Mouse (Mus musculus) c-Kit-positive CD71-positive TER-119-positive erythroid progenitor cells, embryonic 14.5 days (primary cell): ENCODE data around the gene Tnfrsf1b.

ENCODE experiments used
- DNase-seq: peaks from one replicate; pipeline ENCODE4 v3.0.0-alpha.2; 2013; ENCODE audit warnings: low spot score

Gene Tnfrsf1b

GRCm38 (mm10) chr4:145246173-145247011 is at the start of gene Tnfrsf1b:
Gene Tnfrsf1b (minus strand): TSS chr4:145246870.
- no peak for DNase-seq

GRCm38 (mm10) chr4:145295589-145296300 is 49.1 kb upstream of the Tnfrsf1b start:
- DNase-seq = peak; percentile 26

GRCm38 (mm10) chr4:145294588-145294987 is 47.9 kb upstream of the Tnfrsf1b start:
- no peak for DNase-seq

DNA sequence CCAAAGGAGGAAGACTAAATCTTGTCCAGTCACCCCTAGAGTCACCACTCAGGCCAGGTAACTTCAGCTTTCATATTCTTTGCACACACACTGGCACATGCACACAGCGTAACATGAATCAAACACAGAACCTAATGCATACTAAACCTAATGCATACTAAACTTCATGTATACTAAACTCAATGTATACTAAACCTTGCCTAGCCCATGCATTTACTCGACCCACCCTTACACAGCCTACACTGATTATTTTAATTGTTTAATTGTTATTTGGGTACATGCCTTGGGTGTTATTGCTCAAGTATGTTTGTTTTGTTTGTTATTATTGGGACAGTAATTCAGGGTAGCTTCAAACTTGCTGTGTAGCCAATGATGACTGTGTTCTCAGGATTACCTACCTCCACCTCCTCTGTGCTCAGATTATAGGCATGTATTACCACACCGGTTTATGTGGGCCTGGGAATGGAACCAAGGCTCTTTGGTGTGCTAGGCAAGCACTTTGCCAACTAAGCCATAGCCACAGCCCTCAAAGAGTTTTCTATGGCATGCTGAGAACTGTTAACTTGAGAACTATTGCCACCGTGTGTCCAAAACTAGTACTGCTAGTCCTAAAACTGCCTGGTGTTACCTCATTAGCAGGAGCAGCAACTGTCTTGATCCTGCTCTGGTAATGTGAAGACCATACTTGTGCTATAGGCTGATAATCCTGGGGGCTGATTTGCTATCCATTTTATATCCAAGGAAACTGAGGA is 39.9 kb upstream of the Tnfrsf1b start:
- peak; percentile 51 for DNase-seq

GRCm38 (mm10) chr4:145284675-145285074 is 38.0 kb upstream of the Tnfrsf1b start:
- DNase-seq = no peak

GRCm38 (mm10) chr4:145283441-145283840 is 36.8 kb upstream of the Tnfrsf1b start:
- DNase-seq = no peak

- DNase-seq = no peak
Observed at GRCm38 (mm10) chr4:145280966-145281365, 34.3 kb upstream of the Tnfrsf1b start.

DNA sequence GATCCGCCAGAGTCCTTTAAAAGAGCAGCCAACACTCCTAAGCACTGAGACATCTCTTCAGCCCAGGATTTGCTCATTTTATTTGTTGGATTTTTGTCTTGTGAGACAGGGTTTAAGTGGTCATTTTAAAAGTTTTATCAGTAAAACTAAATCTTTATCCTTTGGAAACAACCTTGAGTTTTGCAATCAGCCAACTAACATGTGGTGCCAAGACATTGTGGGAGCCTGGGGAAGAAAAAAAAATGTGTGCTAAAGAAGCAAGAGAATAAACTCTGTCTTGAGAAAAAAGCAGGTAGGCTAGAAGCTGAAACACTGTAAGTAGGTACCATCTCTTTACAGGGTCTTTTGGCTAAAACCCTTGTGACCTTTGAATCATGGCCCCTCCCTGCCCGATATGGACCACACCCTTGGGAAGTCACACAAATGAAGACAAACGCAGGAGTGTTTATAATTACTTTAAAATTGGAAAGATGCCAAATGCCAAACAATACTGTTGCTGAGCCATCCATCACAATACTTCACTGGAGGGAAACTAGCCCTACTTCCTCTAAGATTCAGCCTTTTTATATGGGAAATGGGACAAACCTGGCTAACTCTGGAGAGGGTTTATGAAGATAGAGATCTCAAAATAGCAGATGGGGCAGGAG is 32.2 kb upstream of the Tnfrsf1b start:
- no peak for DNase-seq

GRCm38 (mm10) chr4:145278231-145278630 is 31.6 kb upstream of the Tnfrsf1b start:
- DNase-seq = no peak

GRCm38 (mm10) chr4:145276368-145277249 is 29.9 kb upstream of the Tnfrsf1b start:
- DNase-seq = no peak

GRCm38 (mm10) chr4:145274887-145275286 is 28.2 kb upstream of the Tnfrsf1b start:
- DNase-seq = no peak

GRCm38 (mm10) chr4:145273923-145274322 is 27.3 kb upstream of the Tnfrsf1b start:
- DNase-seq = no peak

DNA sequence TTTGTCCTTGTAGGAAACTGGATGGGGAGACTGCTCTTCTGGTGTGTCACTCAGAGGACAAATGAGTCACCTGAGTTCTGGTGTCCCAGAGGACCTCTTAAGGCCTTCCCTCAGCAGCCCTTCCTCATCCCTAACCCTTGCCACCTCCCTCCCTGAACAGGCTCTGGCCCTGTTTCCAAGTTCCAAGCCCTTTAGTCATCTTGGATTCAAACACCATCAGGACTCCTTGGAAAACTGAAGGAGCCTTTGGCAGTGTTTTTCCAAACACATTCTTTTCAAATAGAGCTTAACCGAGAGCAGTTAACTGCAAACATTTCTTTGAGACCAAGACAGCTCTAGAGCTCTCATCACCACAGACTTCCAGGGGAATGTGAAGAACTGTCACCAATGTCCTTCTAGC is 26.1 kb upstream of the Tnfrsf1b start:
- no peak for DNase-seq

GRCm38 (mm10) chr4:145271634-145272033 is 25.0 kb upstream of the Tnfrsf1b start:
- DNase-seq = no peak

DNA sequence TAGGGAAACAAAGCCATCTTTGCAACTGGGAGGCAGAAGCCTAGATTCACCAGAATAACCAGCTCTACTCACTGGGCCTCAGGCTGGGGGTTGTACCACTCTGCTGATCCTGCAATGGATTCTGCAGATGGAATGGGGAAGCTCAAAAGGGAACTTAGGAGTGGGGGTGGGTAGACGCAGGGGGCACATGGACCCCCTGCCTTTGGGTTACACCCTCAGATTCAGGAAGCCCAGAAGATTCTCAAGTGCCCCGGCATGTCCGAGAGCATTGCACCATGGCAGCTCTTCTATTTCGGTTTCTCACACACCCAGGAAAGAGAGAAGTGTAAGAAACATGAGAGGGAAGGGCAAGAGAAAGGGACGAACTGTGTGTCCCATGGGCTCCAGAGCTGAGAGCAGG is 23.5 kb upstream of the Tnfrsf1b start:
- DNase-seq = no peak

- DNase-seq = no peak
Observed at GRCm38 (mm10) chr4:145267631-145268110, 21.0 kb upstream of the Tnfrsf1b start.

DNA sequence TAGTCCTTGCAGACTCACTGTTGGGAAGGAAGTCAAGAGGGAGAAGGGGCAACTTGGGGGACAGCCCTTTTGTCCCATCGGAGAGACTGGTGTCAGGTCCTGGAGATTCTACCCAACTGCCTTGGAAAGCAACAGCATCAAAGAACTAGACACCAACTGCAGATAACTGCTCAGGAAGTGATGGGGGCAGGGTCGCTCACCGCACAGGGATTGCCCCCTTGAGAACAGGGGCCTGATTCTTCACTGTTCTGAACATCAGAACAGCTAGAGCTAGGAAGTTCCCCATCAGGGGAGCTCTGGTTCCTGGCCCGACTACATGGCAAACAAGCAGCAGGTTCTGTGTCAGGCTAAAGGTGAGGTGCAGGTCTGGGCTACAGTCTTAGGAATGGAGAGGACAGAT is 19.8 kb upstream of the Tnfrsf1b start:
- no peak for DNase-seq

- DNase-seq = no peak
Observed at GRCm38 (mm10) chr4:145264761-145265160, 18.1 kb upstream of the Tnfrsf1b start.

DNA sequence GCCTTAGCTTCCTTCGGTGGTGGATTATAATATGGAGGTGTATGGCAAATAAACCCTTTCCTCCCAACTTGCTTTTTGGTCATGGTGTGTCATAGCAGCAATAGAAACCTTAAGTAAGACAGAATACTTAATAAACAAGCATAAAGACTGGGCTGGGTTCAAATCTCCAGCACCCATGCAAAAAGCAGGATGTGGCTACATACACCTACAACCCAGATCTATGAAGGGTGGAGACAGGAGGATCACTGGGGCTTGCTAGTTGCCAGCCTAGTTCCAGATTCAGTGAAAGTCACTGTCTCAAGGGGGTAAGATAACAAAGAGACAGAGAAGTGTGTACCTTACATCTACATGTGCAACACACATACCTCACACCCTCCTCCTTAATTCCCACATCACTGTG is 16.9 kb upstream of the Tnfrsf1b start:
- DNase-seq = no peak

GRCm38 (mm10) chr4:145260802-145261201 is 14.1 kb upstream of the Tnfrsf1b start:
- DNase-seq = no peak
